Mouse (Mus musculus): ENCODE measurements around the gene Rab3gap1. TPM values are rescaled to one million over a fixed set of nuclear protein-coding genes. Genes with fewer than 3 reads are reported as not detected.

The Rab3gap1 gene
- total and polyA plus RNA-seq, 3 experiments: 25.8 to 62.3 (median 45.5) TPM

DNA sequence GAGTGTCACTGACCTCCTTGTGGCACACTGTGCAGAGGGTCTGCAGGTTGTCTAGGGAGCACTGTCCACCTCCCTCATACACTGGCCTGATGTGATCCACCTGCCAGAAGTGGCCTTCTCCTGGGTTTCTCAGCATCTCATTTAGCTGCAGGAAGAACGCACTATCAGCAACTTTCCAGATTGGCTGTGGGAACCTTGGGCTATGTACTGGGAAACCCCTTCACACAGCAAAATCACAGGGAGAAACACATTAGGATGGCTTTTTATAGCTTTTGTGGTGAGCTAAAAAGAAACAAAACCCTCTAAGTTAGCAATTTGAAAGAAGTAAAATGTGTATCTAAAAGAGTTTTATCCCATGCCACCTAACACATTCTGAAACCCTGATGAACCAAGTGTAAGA is 88.0 kb downstream of the Rab3gap1 start:
- no peak for TF ChIP-seq MAFK (IDR thresholded peaks at IDR 0.05; ENCODE audit: borderline replicate concordance, low read depth, low read length)
- no peak for TF ChIP-seq TBP (IDR thresholded peaks at IDR 0.05; ENCODE audit: low read depth, low read length)
- no peak for TF ChIP-seq CHD1 (IDR thresholded peaks at IDR 0.05; ENCODE audit: low read depth, low read length)
- TF ChIP-seq GATA1 (IDR thresholded peaks at IDR 0.05; ENCODE audit: low read depth, low read length): no peak
- TF ChIP-seq MAX (IDR thresholded peaks at IDR 0.05; ENCODE audit: low read length): no peak
- no peak for TF ChIP-seq ZNF384 (IDR thresholded peaks at IDR 0.05; ENCODE audit: low read depth, low read length)
- no peak for TF ChIP-seq MEF2A (IDR thresholded peaks at IDR 0.05; ENCODE audit: extremely low read depth, insufficient replicate concordance, low read depth, low read length, poor library complexity, severe bottlenecking)
- no peak for TF ChIP-seq POLR2AphosphoS2 (IDR thresholded peaks at IDR 0.05; ENCODE audit: low read length)
- TF ChIP-seq HCFC1 (IDR thresholded peaks at IDR 0.05; ENCODE audit: low read depth, low read length): no peak
- no peak for TF ChIP-seq E2F4 (IDR thresholded peaks at IDR 0.05; ENCODE audit: borderline replicate concordance, low read depth, low read length)
- TF ChIP-seq MXI1 (IDR thresholded peaks at IDR 0.05; ENCODE audit: low read depth, low read length): no peak
- no peak for TF ChIP-seq MYB (IDR thresholded peaks at IDR 0.05; ENCODE audit: low read depth, low read length)
- no peak for TF ChIP-seq EP300 (IDR thresholded peaks at IDR 0.05; ENCODE audit: low read depth in 1 of 2, low read length in 2 of 2)
- TF ChIP-seq ZMIZ1 (IDR thresholded peaks at IDR 0.05; ENCODE audit: low read depth, low read length): no peak
- no peak for TF ChIP-seq GABPA (IDR thresholded peaks at IDR 0.05; ENCODE audit: low read depth, low read length)
- H3K36me3 ChIP-seq (ENCODE audit: control insufficient read depth in 1 of 2, insufficient read depth in 2 of 2, low read length in 2 of 2): no peaks in the 10 kb centered on the region
- no peaks in the 10 kb centered on the region for H3K27me3 ChIP-seq (ENCODE audit: control insufficient read depth in 1 of 2, insufficient read depth in 2 of 2, low read length in 2 of 2)
- no peak for DNase-seq (ENCODE audit: low read depth, low spot score)
- H3K79me2 ChIP-seq (ENCODE audit: control insufficient read depth, insufficient read depth, low read length, poor library complexity): no peaks in the 10 kb centered on the region
- H3K4me1 ChIP-seq (ENCODE audit: control insufficient read depth in 1 of 2, insufficient read depth in 2 of 2, low read length in 2 of 2): no peaks in the 10 kb centered on the region
- H3K9me3 ChIP-seq (replicated peaks; ENCODE audit: insufficient read depth, low read length): no peaks in the 10 kb centered on the region
- H3K27ac ChIP-seq (ENCODE audit: control insufficient read depth, low read depth, low read length): no peak overlapping the region
- no peak overlapping the region for H3K4me3 ChIP-seq (ENCODE audit: control insufficient read depth in 1 of 2, insufficient read depth in 1 of 2, low read depth in 2 of 2, low read length in 2 of 2)
- no peak overlapping the region for H3K9ac ChIP-seq (ENCODE audit: control insufficient read depth, low read depth, low read length, poor library complexity, severe bottlenecking)

DNA sequence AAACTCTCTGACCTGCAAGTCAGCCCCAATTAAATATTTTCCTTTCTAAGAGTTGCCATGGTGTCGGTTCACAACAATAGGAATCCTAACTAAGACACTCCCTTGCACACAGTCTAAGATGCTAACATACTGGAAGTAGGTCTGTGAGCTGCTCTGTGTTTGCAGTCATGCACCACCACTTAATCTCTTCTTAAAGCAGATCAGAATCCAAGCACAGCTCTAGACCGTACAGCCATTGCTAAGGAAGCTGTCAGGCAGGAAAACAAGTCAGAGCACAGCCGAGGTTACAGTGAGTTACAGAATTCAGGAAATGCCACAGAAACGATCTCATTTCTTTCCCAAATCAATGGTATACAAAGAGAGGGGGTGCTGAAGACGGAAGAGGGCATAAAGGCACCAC is 90.2 kb downstream of the Rab3gap1 start:
- H3K9me3 ChIP-seq (replicated peaks; ENCODE audit: insufficient read depth, low read length): no peaks in the 10 kb centered on the region
- no peak for TF ChIP-seq MYC (IDR thresholded peaks at IDR 0.05; ENCODE audit: low read depth, low read length)
- TF ChIP-seq TAL1 (IDR thresholded peaks at IDR 0.05; ENCODE audit: low read length): no peak
- TF ChIP-seq TBP (IDR thresholded peaks at IDR 0.05; ENCODE audit: low read depth, low read length): no peak
- no peak for TF ChIP-seq NELFE (IDR thresholded peaks at IDR 0.05; ENCODE audit: low read depth, low read length)
- TF ChIP-seq RCOR1 (IDR thresholded peaks at IDR 0.05; ENCODE audit: low read depth, low read length): no peak
- no peak for TF ChIP-seq JUND (IDR thresholded peaks at IDR 0.05; ENCODE audit: low read depth, low read length)
- TF ChIP-seq ZMIZ1 (IDR thresholded peaks at IDR 0.05; ENCODE audit: low read depth, low read length): no peak
- no peak for TF ChIP-seq RAD21 (IDR thresholded peaks at IDR 0.05; ENCODE audit: low read depth, low read length)
- TF ChIP-seq ZC3H11A (IDR thresholded peaks at IDR 0.05; ENCODE audit: low read depth, low read length): no peak
- TF ChIP-seq EP300 (IDR thresholded peaks at IDR 0.05; ENCODE audit: low read depth in 1 of 2, low read length in 2 of 2): no peak
- TF ChIP-seq ELF1 (IDR thresholded peaks at IDR 0.05; ENCODE audit: low read depth, low read length): no peak
- no peak for TF ChIP-seq MEF2A (IDR thresholded peaks at IDR 0.05; ENCODE audit: extremely low read depth, insufficient replicate concordance, low read depth, low read length, poor library complexity, severe bottlenecking)
- TF ChIP-seq NRF1 (IDR thresholded peaks at IDR 0.05; ENCODE audit: insufficient read depth, low read depth, low read length, poor library complexity, severe bottlenecking): no peak
- no peak for TF ChIP-seq MAFK (IDR thresholded peaks at IDR 0.05; ENCODE audit: borderline replicate concordance, low read depth, low read length)
- no peak for TF ChIP-seq E2F4 (IDR thresholded peaks at IDR 0.05; ENCODE audit: borderline replicate concordance, low read depth, low read length)
- no peak for TF ChIP-seq GABPA (IDR thresholded peaks at IDR 0.05; ENCODE audit: low read depth, low read length)
- no peaks in the 10 kb centered on the region for H3K36me3 ChIP-seq (ENCODE audit: control insufficient read depth in 1 of 2, insufficient read depth in 2 of 2, low read length in 2 of 2)

More for the DNA sequence above, 90.2 kb downstream of the Rab3gap1 start:
- no peak overlapping the region for H3K9ac ChIP-seq (ENCODE audit: control insufficient read depth, low read depth, low read length, poor library complexity, severe bottlenecking)
- no peak overlapping the region for H3K27ac ChIP-seq (ENCODE audit: control insufficient read depth, low read depth, low read length)
- H3K4me3 ChIP-seq (ENCODE audit: control insufficient read depth in 1 of 2, insufficient read depth in 1 of 2, low read depth in 2 of 2, low read length in 2 of 2): no peak overlapping the region
- no peak for DNase-seq (ENCODE audit: low read depth, low spot score)
- no peaks in the 10 kb centered on the region for H3K27me3 ChIP-seq (ENCODE audit: control insufficient read depth in 1 of 2, insufficient read depth in 2 of 2, low read length in 2 of 2)
- H3K4me1 ChIP-seq (ENCODE audit: control insufficient read depth in 1 of 2, insufficient read depth in 2 of 2, low read length in 2 of 2): no peaks in the 10 kb centered on the region
- no peaks in the 10 kb centered on the region for H3K79me2 ChIP-seq (ENCODE audit: control insufficient read depth, insufficient read depth, low read length, poor library complexity)
